Mouse (Mus musculus) erythroid progenitor cell, adult 5-6 weeks (primary cell): ENCODE measurements around the gene Nt5c1b. TPM values are rescaled to one million over a fixed set of nuclear protein-coding genes. Genes with fewer than 3 reads are reported as not detected.
A peak's percentile ranks its signal among the peaks of the same experiment; 100 is the strongest.

Source experiments
- ATAC-seq: replicated peaks from 2 replicates; pipeline ENCODE4 v1.8.0; 2016; ENCODE audit warnings: moderate number of reproducible peaks, mild to moderate bottlenecking, moderate TSS enrichment, inconsistent platforms; ENCODE audit not compliant: poor library complexity, low FRiP score, severe bottlenecking
- total RNA-seq, 2 experiments: library from RNA; stranded (forward) in 1 of 2; stranded (reverse) in 1 of 2; fragments of 150-400 nt in 1 of 2; fragments of 186-747, 209-891 nt in 1 of 2; gene quantifications; 2 replicates each; pipeline versions ENCODE4 v1.2.3 to v1.2.4; 2015 to 2017; ENCODE audit warnings: low replicate concordance in 2 of 2

The Nt5c1b gene
- not detected in 2 replicates for total RNA-seq (2015; ENCODE audit: low replicate concordance)
- total RNA-seq (2017; ENCODE audit: low replicate concordance): not detected in 2 replicates

- ATAC-seq: no peak
Observed at GRCm38 (mm10) chr12:10369673-10370072, at the start of gene Nt5c1b. Nt5c1b (plus strand) TSS chr12:10369973.

DNA sequence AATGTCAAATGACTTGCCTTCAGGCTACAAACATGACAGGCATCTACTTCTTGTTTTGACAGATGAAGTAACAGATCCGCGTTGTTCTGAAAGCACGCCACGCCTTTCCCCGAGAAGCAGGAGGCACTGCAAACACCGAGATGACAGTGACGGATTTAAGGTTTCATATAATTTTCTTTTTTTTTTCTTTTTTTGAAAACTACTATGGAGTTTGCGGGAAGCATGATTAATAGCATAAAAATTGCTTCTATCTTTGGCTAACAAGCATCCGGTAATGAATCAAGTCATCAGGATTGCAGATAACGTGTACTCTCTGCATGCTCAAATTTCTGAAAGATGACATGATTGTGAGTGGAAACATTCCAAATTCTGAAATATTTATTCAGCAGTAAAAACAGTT lies 42.1 kb upstream of the Nt5c1b start:
- ATAC-seq: no peak

DNA sequence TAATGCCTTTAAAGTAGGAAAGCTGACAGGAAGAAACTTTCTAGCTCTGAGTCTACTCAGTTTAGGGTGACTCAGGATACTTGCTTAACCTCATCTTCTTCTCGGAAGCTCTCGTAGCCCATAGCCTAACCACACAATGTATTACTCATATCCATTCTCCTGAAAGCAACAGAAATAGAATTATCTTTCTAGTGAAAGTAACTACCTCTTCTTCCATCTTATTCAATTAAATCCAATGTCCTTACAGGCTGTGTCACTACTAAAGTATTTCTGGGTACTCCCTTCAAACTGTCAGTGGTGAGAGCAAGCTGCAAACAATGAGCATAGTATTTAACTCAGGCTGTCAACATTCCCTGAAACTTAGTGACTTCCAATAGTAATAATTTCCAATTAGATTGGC lies 40.3 kb upstream of the Nt5c1b start:
- no peak for ATAC-seq

GRCm38 (mm10) chr12:10340604-10341003 lies 29.2 kb upstream of the Nt5c1b start:
- ATAC-seq: no peak

GRCm38 (mm10) chr12:10350706-10351105 lies 19.1 kb upstream of the Nt5c1b start:
- no peak for ATAC-seq

DNA sequence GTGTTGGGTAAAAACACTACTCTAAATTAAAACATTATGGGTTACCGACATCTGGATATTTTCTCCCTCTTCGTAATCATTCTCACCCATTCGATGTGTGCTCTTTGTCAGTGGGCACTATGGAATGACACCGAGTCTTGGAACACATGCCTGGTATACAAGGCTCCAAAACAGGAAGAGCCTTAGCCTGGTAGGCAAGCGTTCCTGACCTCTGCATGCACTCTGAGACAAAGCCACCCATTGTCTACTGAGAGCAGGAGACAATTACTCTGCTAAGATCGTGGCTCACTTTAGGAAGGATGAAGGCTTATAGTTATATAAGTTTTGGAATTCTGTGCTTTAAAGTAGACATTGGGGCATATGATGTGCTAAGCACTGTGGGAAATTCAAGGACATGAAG lies 12.0 kb upstream of the Nt5c1b start:
- no peak for ATAC-seq

DNA sequence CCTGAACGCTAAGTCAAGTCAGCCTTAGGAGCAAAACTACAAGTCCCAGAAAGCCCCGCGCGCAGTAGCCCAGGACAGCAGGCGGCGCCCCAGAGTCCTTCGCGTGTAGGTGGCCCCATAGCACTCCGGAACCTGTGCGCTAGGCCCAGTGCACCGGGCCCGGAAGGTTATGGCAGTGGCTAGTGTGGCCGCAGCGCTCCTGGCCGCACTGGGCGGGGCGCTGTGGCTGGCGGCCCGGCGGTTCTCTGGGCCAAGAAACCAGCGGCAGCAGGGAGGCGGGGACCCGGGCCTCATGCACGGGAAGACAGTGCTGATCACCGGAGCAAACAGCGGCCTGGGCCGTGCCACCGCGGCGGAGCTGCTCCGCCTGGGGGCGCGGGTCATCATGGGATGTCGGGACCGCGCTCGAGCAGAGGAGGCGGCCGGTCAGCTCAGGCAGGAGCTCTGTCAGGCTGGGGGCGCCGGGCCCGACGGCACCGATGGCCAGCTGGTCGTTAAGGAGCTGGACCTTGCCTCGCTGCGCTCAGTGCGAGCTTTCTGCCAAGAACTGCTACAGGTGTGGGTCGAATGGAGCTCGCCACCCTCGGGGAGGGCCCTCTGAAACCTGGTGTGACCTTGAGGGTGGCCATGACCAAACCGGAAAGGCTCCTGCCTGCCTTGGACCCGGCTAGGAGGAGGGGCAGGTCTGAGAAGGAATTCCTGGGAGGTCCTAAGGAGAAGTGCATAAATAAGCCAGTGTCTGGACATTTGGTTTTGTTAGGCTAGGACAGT lies 21.1 kb downstream of the Nt5c1b start, which contains the start of gene Rdh14:
TSS of gene Rdh14 (plus strand) at position 102 of the 771 bp plus-strand sequence.
- ATAC-seq: peak; percentile 93

- no peak for ATAC-seq
Observed at GRCm38 (mm10) chr12:10400788-10401187, 31.0 kb downstream of the Nt5c1b start.

DNA sequence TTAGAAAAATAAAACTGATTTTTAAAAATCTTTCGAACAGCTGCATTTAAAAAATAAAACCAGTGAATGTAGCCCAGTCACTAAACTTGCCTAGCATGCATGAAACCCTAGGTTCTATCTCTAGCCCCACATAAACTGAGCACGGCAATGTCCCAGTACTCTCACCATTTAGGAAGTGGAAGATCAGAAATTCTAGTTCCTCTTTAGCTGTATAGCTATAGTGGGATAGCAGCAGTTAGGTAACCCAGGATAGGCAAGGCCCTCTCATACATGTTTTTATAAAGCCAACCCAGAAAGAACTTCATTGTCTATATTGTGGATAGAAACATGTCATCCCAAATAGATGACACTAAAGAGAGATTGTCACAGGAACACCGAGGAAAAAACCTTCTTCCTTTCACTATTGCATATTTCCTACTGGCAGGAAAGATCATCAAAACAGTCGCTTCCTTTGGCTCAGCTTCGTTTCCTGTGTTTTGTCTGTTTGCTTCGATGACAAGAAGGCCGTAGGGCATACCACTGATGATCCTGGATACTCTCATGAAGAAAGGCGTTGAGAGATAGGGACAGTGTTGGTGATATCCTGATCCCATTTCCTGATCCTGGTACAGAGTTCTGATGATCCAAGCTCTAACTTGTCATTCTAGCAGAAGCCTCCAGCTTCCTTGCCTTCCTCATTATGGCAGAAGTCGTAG lies 32.8 kb downstream of the Nt5c1b start:
- no peak for ATAC-seq

DNA sequence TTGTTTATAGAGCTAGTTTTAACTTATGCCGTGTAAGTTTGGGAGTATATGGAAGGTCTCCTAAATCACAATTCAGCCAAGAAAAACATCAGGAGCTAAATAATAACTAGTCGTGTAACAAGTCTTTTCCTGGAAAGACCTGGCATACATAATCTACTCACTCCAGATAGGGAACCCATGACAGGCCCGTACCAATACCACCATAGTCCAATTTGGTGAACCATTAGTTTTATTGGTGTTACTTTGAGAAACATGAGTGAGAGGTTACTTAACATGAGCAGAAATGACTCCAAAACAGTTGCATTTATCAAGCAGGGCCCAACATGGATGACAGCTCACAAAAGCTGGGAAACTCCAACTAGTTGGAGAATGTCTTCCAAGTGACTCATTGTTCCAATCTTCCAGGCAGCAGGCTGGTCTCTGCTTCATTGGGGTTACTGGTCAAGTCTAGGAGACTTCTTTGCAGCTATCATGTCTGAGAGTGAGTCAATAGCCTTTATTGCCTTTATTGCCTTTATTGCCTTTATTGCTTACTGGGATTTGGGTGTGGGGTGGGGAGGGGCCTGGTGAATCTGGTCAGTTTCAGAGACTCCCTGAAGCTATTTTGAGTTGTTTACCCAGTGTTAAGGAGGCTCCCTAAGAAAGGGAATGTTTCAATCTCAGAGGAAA lies 40.9 kb downstream of the Nt5c1b start:
- no peak for ATAC-seq

DNA sequence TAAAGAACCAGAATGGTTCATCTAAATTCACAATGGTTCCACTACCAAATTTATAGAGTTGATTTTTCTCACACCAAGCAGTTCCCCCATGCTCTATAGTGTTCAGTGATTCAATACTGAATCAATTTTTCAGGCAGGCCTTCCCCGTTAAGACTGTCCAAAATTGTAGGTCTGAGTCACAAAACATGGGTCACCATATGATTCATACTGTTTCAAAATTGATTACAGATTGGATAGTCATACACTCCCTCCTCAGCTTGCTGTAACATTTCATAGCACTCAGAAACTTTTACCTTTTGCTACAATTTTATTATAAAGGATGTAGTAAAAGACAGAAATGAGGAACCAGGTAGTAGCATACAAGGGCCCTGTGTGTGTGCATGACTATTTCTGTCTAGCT lies 41.7 kb downstream of the Nt5c1b start:
- no peak for ATAC-seq

DNA sequence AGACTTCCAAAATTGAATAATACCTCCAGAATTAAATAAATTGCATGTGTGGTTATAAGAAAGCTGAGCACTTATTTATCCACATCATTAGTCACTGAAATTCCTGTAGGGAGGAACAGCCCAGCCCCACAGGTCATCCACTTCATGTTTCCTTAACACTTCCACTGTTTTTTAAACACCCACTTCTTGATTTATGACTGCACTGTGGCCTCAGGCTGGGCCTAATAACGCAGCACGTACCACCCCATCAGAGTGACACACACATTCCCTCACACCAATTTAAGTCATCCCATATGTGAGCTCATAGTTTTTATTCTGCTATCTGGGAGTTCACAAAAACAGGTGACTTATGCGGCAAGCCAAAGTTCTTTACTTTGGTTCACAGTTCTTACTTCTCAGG lies 52.6 kb downstream of the Nt5c1b start:
- ATAC-seq: no peak

DNA sequence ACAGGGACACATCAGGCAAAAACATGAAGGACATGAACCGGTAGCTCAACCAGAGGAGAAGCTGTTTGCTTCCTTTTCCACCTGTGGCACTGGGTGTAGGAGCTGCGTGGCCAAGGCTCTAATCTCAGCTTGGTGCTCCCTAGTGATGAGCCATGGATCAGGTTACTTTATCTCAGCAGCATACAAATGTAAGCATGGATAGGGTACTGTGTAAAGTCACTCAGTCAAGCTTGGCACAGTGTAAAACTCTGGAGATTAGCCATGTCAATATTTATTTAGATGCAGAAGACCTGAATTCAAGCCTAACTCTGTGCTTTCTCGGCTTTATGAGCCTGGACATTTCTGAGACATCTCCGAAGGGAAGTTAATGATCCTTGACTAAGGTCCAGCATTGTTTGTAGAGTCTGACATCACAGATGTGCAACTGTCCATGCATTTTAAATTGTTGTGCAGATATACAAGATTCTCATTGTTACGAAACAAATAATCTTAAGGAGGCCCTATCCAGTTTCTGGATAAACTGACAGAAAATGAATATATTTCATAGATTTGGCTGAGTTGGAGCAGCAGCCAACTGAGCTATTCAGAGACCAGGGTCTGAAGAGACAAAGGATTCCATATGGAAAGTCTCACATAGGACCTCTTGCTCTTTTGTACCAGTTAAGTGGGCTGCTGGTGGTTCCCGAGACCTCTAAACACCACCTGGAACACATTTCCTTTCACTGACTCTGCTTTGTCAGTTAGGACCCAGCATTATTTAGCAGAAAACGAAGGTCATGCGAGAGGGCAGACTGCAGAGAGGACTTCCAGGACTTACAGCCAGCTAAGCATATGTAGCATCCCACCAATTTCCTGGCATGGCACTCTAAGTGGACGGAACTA lies 56.5 kb downstream of the Nt5c1b start:
- ATAC-seq: no peak

- ATAC-seq: no peak
Observed at GRCm38 (mm10) chr12:10430999-10431398, 61.2 kb downstream of the Nt5c1b start.

- no peak for ATAC-seq
Observed at GRCm38 (mm10) chr12:10438054-10439001, 68.6 kb downstream of the Nt5c1b start.
